Mouse (Mus musculus): ENCODE measurements around the gene Rtbdn. TPM values are rescaled to one million over a fixed set of nuclear protein-coding genes. Genes with fewer than 3 reads are reported as not detected.

Rtbdn gene
- total RNA-seq, 1 experiment from 2014 or later = not detected

GRCm38 (mm10) chr8:84945633-84946527 lies 911 bp upstream of the Rtbdn start:
- ATAC-seq (ENCODE audit: extremely low read depth, insufficient number of reproducible peaks, low FRiP score, poor library complexity, severe bottlenecking) = no peak

- ATAC-seq (ENCODE audit: extremely low read depth, insufficient number of reproducible peaks, low FRiP score, poor library complexity, severe bottlenecking) = no peak
These were observed 402 bp downstream of the Rtbdn start for GRCm38 (mm10) chr8:84947241-84947545.

- no peak for ATAC-seq (ENCODE audit: extremely low read depth, insufficient number of reproducible peaks, low FRiP score, poor library complexity, severe bottlenecking)
These were observed 3.0 kb downstream of the Rtbdn start for GRCm38 (mm10) chr8:84949753-84950152.

GRCm38 (mm10) chr8:84952612-84953255 lies 5.9 kb downstream of the Rtbdn start:
- ATAC-seq (ENCODE audit: extremely low read depth, insufficient number of reproducible peaks, low FRiP score, poor library complexity, severe bottlenecking) = no peak

GRCm38 (mm10) chr8:84956768-84957167 lies 10.0 kb downstream of the Rtbdn start:
- peak; percentile 48; the same call in 1 of the 2 replicates for ATAC-seq (ENCODE audit: extremely low read depth, insufficient number of reproducible peaks, low FRiP score, poor library complexity, severe bottlenecking)

- no peak for ATAC-seq (ENCODE audit: extremely low read depth, insufficient number of reproducible peaks, low FRiP score, poor library complexity, severe bottlenecking)
These were observed 13.0 kb downstream of the Rtbdn start for GRCm38 (mm10) chr8:84959811-84960210.

- no peak for ATAC-seq (ENCODE audit: extremely low read depth, insufficient number of reproducible peaks, low FRiP score, poor library complexity, severe bottlenecking)
These were observed 17.2 kb downstream of the Rtbdn start for GRCm38 (mm10) chr8:84963952-84964351.

GRCm38 (mm10) chr8:84965731-84966291 lies 19.0 kb downstream of the Rtbdn start:
- peak; percentile 89 for ATAC-seq (ENCODE audit: extremely low read depth, insufficient number of reproducible peaks, low FRiP score, poor library complexity, severe bottlenecking)

GRCm38 (mm10) chr8:84966603-84967002 lies 19.8 kb downstream of the Rtbdn start:
- ATAC-seq (ENCODE audit: extremely low read depth, insufficient number of reproducible peaks, low FRiP score, poor library complexity, severe bottlenecking) = no peak

- no peak for ATAC-seq (ENCODE audit: extremely low read depth, insufficient number of reproducible peaks, low FRiP score, poor library complexity, severe bottlenecking)
These were observed 20.9 kb downstream of the Rtbdn start for GRCm38 (mm10) chr8:84967532-84968304.

- no peak for ATAC-seq (ENCODE audit: extremely low read depth, insufficient number of reproducible peaks, low FRiP score, poor library complexity, severe bottlenecking)
These were observed 21.9 kb downstream of the Rtbdn start for GRCm38 (mm10) chr8:84968650-84969049.

- ATAC-seq (ENCODE audit: extremely low read depth, insufficient number of reproducible peaks, low FRiP score, poor library complexity, severe bottlenecking) = no peak
These were observed 22.7 kb downstream of the Rtbdn start, which contains the start of the genes Gm49661, Prdx2 and Rnaseh2a for GRCm38 (mm10) chr8:84969241-84970134. Gene Gm49661, minus strand, starts transcription at chr8:84969433. Gene Prdx2, plus strand, starts transcription at chr8:84969587. Gene Rnaseh2a, minus strand, starts transcription at chr8:84969767.

GRCm38 (mm10) chr8:84970135-84970790 lies 23.5 kb downstream of the Rtbdn start:
- ATAC-seq (ENCODE audit: extremely low read depth, insufficient number of reproducible peaks, low FRiP score, poor library complexity, severe bottlenecking) = no peak

GRCm38 (mm10) chr8:84970913-84971312 lies 24.1 kb downstream of the Rtbdn start:
- ATAC-seq (ENCODE audit: extremely low read depth, insufficient number of reproducible peaks, low FRiP score, poor library complexity, severe bottlenecking) = no peak

- no peak for ATAC-seq (ENCODE audit: extremely low read depth, insufficient number of reproducible peaks, low FRiP score, poor library complexity, severe bottlenecking)
These were observed 26.3 kb downstream of the Rtbdn start for GRCm38 (mm10) chr8:84973079-84973478.

- peak; percentile 6; the same call in 1 of the 2 replicates for ATAC-seq (ENCODE audit: extremely low read depth, insufficient number of reproducible peaks, low FRiP score, poor library complexity, severe bottlenecking)
These were observed 27.2 kb downstream of the Rtbdn start for GRCm38 (mm10) chr8:84973803-84974542.

- no peak for ATAC-seq (ENCODE audit: extremely low read depth, insufficient number of reproducible peaks, low FRiP score, poor library complexity, severe bottlenecking)
These were observed 27.9 kb downstream of the Rtbdn start for GRCm38 (mm10) chr8:84974543-84975142.

All from neutrophil, adult 5-6 weeks (primary cell).